Comparison of ENCODE assay signal across 9 mouse cellular contexts in genomic region chr1:83064851-83065250, GRCm38 (mm10). TPM values are rescaled to one million over a fixed set of nuclear protein-coding genes. Genes with fewer than 3 reads are reported as not detected.
DNase-seq lines count a peak whose midpoint lies in the region; ATAC-seq and TF ChIP-seq lines count a peak whose summit lies in the region.
"Had no signal": no experiment of that assay in that cellular context is flagged by ENCODE, and none has a peak within 500 bp of the region (broad histone marks: within the 10 kb centered on the region; RNA-seq: fewer than 3 reads in every experiment).

No protein-coding gene starts in this region.

- TF ChIP-seq CTCF in lung, adult 2 months (IDR thresholded peaks at IDR 0.05; ENCODE audit: insufficient read depth, low read length), result 0 out of 2 replicates have a peak, but pooled peaks have one; percentile 0

- no peak overlapping the region for H3K4me3 ChIP-seq in forebrain, embryonic 14.5 days (ENCODE audit: low read depth, low read length)
- H3K4me3 ChIP-seq in forebrain, embryonic 12.5 days (replicated peaks), result no peak overlapping the region
- no peak overlapping the region for H3K4me3 ChIP-seq in lung, adult 2 months (replicated peaks; ENCODE audit: extremely low read depth, low read depth, low read length)

- no peak for TF ChIP-seq POLR2A in lung, adult 2 months (IDR thresholded peaks at IDR 0.05; ENCODE audit: borderline replicate concordance, extremely low read depth, low read depth, low read length)

- H3K27ac ChIP-seq in forebrain, embryonic 14.5 days (ENCODE audit: low read depth, low read length), result no peak overlapping the region
- no peak overlapping the region for H3K27ac ChIP-seq in forebrain, embryonic 12.5 days

- no peak overlapping the region for H3K4me2 ChIP-seq in forebrain, embryonic 14.5 days (ENCODE audit: low read length)
- H3K4me2 ChIP-seq in forebrain, embryonic 12.5 days, result no peak overlapping the region

- H3K4me1 ChIP-seq in forebrain, embryonic 14.5 days (ENCODE audit: control insufficient read depth, insufficient read depth, low read length), result no peaks in the 10 kb centered on the region
- H3K4me1 ChIP-seq in forebrain, embryonic 12.5 days, result no peaks in the 10 kb centered on the region
- peaks cover 6% of the 10 kb centered on the region; the same call in 1 of the 2 replicates for H3K4me1 ChIP-seq in lung, adult 2 months (ENCODE audit: control insufficient read depth, insufficient read depth, low read length)

- no peaks in the 10 kb centered on the region for H3K27me3 ChIP-seq in forebrain, embryonic 14.5 days (replicated peaks; ENCODE audit: control insufficient read depth, insufficient read depth, low read length)
- no peaks in the 10 kb centered on the region for H3K27me3 ChIP-seq in forebrain, embryonic 12.5 days

- no peak for ATAC-seq in forebrain, embryonic 14.5 days
- ATAC-seq in forebrain, embryonic 12.5 days (ENCODE audit: low FRiP score), result no peak

- H3K36me3 ChIP-seq in forebrain, embryonic 14.5 days (ENCODE audit: control insufficient read depth, insufficient read depth, low read length), result no peaks in the 10 kb centered on the region
- no peaks in the 10 kb centered on the region for H3K36me3 ChIP-seq in forebrain, embryonic 12.5 days (replicated peaks)

- WGBS in forebrain, embryonic 14.5 days, result 26% methylated on average over 3 of the region's 3 CpGs
- WGBS in forebrain, embryonic 12.5 days, result 27% methylated on average over 3 of the region's 3 CpGs
- WGBS in lung, adult 2 months, result 20% methylated on average over 3 of the region's 3 CpGs

- H3K9me3 ChIP-seq in forebrain, embryonic 14.5 days (replicated peaks; ENCODE audit: control insufficient read depth, low read length), result no peaks in the 10 kb centered on the region
- H3K9me3 ChIP-seq in forebrain, embryonic 12.5 days, result no peaks in the 10 kb centered on the region

- H3K9ac ChIP-seq in forebrain, embryonic 14.5 days (ENCODE audit: low read length), result no peak overlapping the region
- no peak overlapping the region for H3K9ac ChIP-seq in forebrain, embryonic 12.5 days

- DNase-seq in forebrain, embryonic 14.5 days (ENCODE audit: low spot score), result peak; percentile 69
- DNase-seq in lung, adult 2 months, result no peak
- no peak for DNase-seq in lung, postnatal 4 days
- peak; percentile 77 for DNase-seq in embryo, embryonic 10.5 days (ENCODE audit: low spot score)
- DNase-seq in mesoderm, embryonic 11.5 days (ENCODE audit: low read depth, low spot score), result peak; percentile 57
- no peak for DNase-seq in T-cell, adult 2 months (ENCODE audit: low spot score)
- DNase-seq in spleen, postnatal 36 days (ENCODE audit: low spot score in 2 of 2), result no peak

RNA-seq across cellular contexts. Expression of gene Krtap28-13, which starts 4.1 kb away (rescaled TPM):
- polyA plus RNA-seq in forebrain, embryonic 14.5 days (2014; fragmentation: Nextera tagmentation; extraction: Ambion mirVana), result not detected in 2 replicates
- not detected in 2 replicates for polyA plus RNA-seq in forebrain, embryonic 12.5 days (2016; fragmentation: Nextera tagmentation; extraction: Ambion mirVana)
- polyA plus RNA-seq in lung, adult 2 months (2012; rRNA removed), result 0.11 and 0.12 TPM in 2 replicates
- polyA plus RNA-seq: neural tube, embryonic 14.5 days had no signal

RNA-seq across cellular contexts. Expression of gene A030005K14Rik, which starts 5.7 kb away (rescaled TPM):
- polyA plus RNA-seq in forebrain, embryonic 14.5 days (2014; fragmentation: Nextera tagmentation; extraction: Ambion mirVana), result not detected in 2 replicates
- not detected in 2 replicates for polyA plus RNA-seq in forebrain, embryonic 12.5 days (2016; fragmentation: Nextera tagmentation; extraction: Ambion mirVana)
- not detected in 2 replicates for polyA plus RNA-seq in lung, adult 2 months (2012; rRNA removed)
- polyA plus RNA-seq: neural tube, embryonic 14.5 days had no signal

RNA-seq across cellular contexts. Expression of gene Gm47969, which starts 20.1 kb away (rescaled TPM):
- polyA plus RNA-seq in forebrain, embryonic 14.5 days (2014; fragmentation: Nextera tagmentation; extraction: Ambion mirVana), result not detected in 2 replicates
- polyA plus RNA-seq in forebrain, embryonic 12.5 days (2016; fragmentation: Nextera tagmentation; extraction: Ambion mirVana), result not detected in 2 replicates
- polyA plus RNA-seq in lung, adult 2 months (2012; rRNA removed), result 0.57 and 0.66 TPM in 2 replicates
- polyA plus RNA-seq: neural tube, embryonic 14.5 days had no signal

RNA-seq across cellular contexts. Expression of gene Krtap28-10, which starts 22.6 kb away (rescaled TPM):
- not detected in 2 replicates for polyA plus RNA-seq in forebrain, embryonic 14.5 days (2014; fragmentation: Nextera tagmentation; extraction: Ambion mirVana)
- not detected in 2 replicates for polyA plus RNA-seq in forebrain, embryonic 12.5 days (2016; fragmentation: Nextera tagmentation; extraction: Ambion mirVana)
- not detected in 2 replicates for polyA plus RNA-seq in lung, adult 2 months (2012; rRNA removed)
- polyA plus RNA-seq: neural tube, embryonic 14.5 days had no signal

RNA-seq across cellular contexts. Expression of gene Slc19a3, which starts 26.6 kb away (rescaled TPM):
- polyA plus RNA-seq in forebrain, embryonic 14.5 days (2014; fragmentation: Nextera tagmentation; extraction: Ambion mirVana), result 0.57 and 0.75 TPM in 2 replicates
- polyA plus RNA-seq in forebrain, embryonic 12.5 days (2016; fragmentation: Nextera tagmentation; extraction: Ambion mirVana), result 0.18 and 0.29 TPM in 2 replicates
- 3.5 and 4.5 TPM in 2 replicates for polyA plus RNA-seq in lung, adult 2 months (2012; rRNA removed)

Comparison
In these comparisons a context has a peak if more than half of its experiments do, and no peak if none do; other contexts are left out.
1. DNase-seq: peak in forebrain, embryonic 14.5 days (single experiment), embryo, embryonic 10.5 days (single experiment) and mesoderm, embryonic 11.5 days (single experiment); none in lung, adult 2 months (single experiment), lung, postnatal 4 days (0 of 2), T-cell, adult 2 months (single experiment) and spleen, postnatal 36 days (0 of 2).